ENCODE assay signal across 27 mouse cellular contexts in genomic region chr4:38335156-38335555, GRCm38 (mm10).
DNase-seq lines count a peak whose midpoint lies in the region; ATAC-seq lines count a peak whose summit lies in the region.
"Had no signal": no experiment of that assay in that cellular context is flagged by ENCODE, and none has a peak within 500 bp of the region (broad histone marks: within the 10 kb centered on the region; RNA-seq: fewer than 3 reads in every experiment).

No protein-coding gene starts in this region.

- no peaks in the 10 kb centered on the region for H3K9me3 ChIP-seq in heart, embryonic 13.5 days
- no peaks in the 10 kb centered on the region for H3K9me3 ChIP-seq in heart, embryonic 11.5 days (replicated peaks; ENCODE audit: control insufficient read depth, low read length)
- no peaks in the 10 kb centered on the region for H3K9me3 ChIP-seq in liver, embryonic 11.5 days (ENCODE audit: control insufficient read depth, low read length)
- H3K9me3 ChIP-seq in liver, embryonic 15.5 days (replicated peaks): no peaks in the 10 kb centered on the region
- H3K9me3 ChIP-seq: embryonic facial prominence, embryonic 12.5 days; heart, embryonic 10.5 days; limb, embryonic 13.5 days had no signal

- 6% methylated on average over 1 of the region's 1 CpGs for WGBS in heart, embryonic 13.5 days
- WGBS in heart, embryonic 11.5 days (ENCODE audit: insufficient replicate concordance): 14% methylated on average over 1 of the region's 1 CpGs
- WGBS in liver, embryonic 11.5 days: 29% methylated on average over 1 of the region's 1 CpGs
- WGBS in liver, embryonic 15.5 days (ENCODE audit: insufficient replicate concordance): 22% methylated on average over 1 of the region's 1 CpGs

- no peak for DNase-seq in liver, embryonic 11.5 days (ENCODE audit: low spot score)
- no peak for DNase-seq in liver
- DNase-seq in layer of hippocampus, postnatal 25 days (ENCODE audit: extremely low spot score in 1 of 2, low spot score in 1 of 2): no peak
- DNase-seq in frontal cortex, postnatal 36 days (ENCODE audit: low spot score in 2 of 2): no peak
- DNase-seq: adrenal gland, postnatal 14 days; cerebellum, adult 11-12 months; cerebellum, adult 9-11 months; embryo, embryonic 11 days; gastrocnemius, adult 2 months; gastrocnemius, postnatal 36 days; kidney, adult 11 months; kidney, postnatal 36 days; lung, adult 2 months; lung, postnatal 10 days; midbrain, embryonic 14.5 days; thymus, adult 2 months; thymus, postnatal 36 days had no signal

- H3K36me3 ChIP-seq in heart, embryonic 13.5 days: no peaks in the 10 kb centered on the region
- no peaks in the 10 kb centered on the region for H3K36me3 ChIP-seq in heart, embryonic 11.5 days (ENCODE audit: control insufficient read depth, insufficient read depth, low read length)
- no peaks in the 10 kb centered on the region for H3K36me3 ChIP-seq in liver, embryonic 11.5 days (ENCODE audit: control insufficient read depth, insufficient read depth, low read length)
- H3K36me3 ChIP-seq in liver, embryonic 15.5 days (replicated peaks): no peaks in the 10 kb centered on the region
- H3K36me3 ChIP-seq: embryonic facial prominence, embryonic 12.5 days; heart, embryonic 10.5 days; limb, embryonic 13.5 days had no signal

- no peak overlapping the region for H3K4me3 ChIP-seq in heart, embryonic 13.5 days
- no peak overlapping the region for H3K4me3 ChIP-seq in heart, embryonic 11.5 days (ENCODE audit: low read depth, low read length)
- no peak overlapping the region for H3K4me3 ChIP-seq in liver, embryonic 11.5 days (ENCODE audit: low read depth, low read length)
- H3K4me3 ChIP-seq in liver, embryonic 15.5 days (replicated peaks): no peak overlapping the region
- H3K4me3 ChIP-seq: embryonic facial prominence, embryonic 12.5 days; gastrocnemius, adult 2 months; heart, embryonic 10.5 days; layer of hippocampus, adult 2 months; limb, embryonic 13.5 days had no signal

- no peak overlapping the region for H3K9ac ChIP-seq in heart, embryonic 13.5 days
- H3K9ac ChIP-seq in heart, embryonic 11.5 days (ENCODE audit: low read depth, low read length): no peak overlapping the region
- no peak overlapping the region for H3K9ac ChIP-seq in liver, embryonic 11.5 days (ENCODE audit: low read depth, low read length)
- H3K9ac ChIP-seq in liver, embryonic 15.5 days: no peak overlapping the region
- H3K9ac ChIP-seq: embryonic facial prominence, embryonic 12.5 days; limb, embryonic 13.5 days had no signal

- peaks cover 9% of the 10 kb centered on the region for H3K27me3 ChIP-seq in heart, embryonic 13.5 days (replicated peaks)
- H3K27me3 ChIP-seq in heart, embryonic 11.5 days (ENCODE audit: control insufficient read depth, insufficient read depth, low read length): no peaks in the 10 kb centered on the region
- H3K27me3 ChIP-seq in liver, embryonic 11.5 days (replicated peaks; ENCODE audit: control insufficient read depth, insufficient read depth, low read length): no peaks in the 10 kb centered on the region
- H3K27me3 ChIP-seq in liver, embryonic 15.5 days: no peaks in the 10 kb centered on the region
- H3K27me3 ChIP-seq: embryonic facial prominence, embryonic 12.5 days; limb, embryonic 13.5 days; Patski had no signal

- ATAC-seq in heart, embryonic 13.5 days (ENCODE audit: extremely low read depth, insufficient number of reproducible peaks, low FRiP score, low TSS enrichment): no peak
- ATAC-seq in heart, embryonic 11.5 days (replicated peaks; ENCODE audit: insufficient number of reproducible peaks, low FRiP score, low TSS enrichment): no peak
- ATAC-seq in liver, embryonic 11.5 days (replicated peaks; ENCODE audit: low FRiP score): 0 out of 2 replicates have a peak, but pooled peaks have one; percentile 20
- peak; percentile 57 for ATAC-seq in liver, embryonic 15.5 days (ENCODE audit: insufficient read depth)
- ATAC-seq: forebrain, embryonic 14.5 days; hindbrain, postnatal 0 days; Patski had no signal

- peak overlapping the region; percentile 7 for H3K4me2 ChIP-seq in heart, embryonic 13.5 days
- no peak overlapping the region for H3K4me2 ChIP-seq in heart, embryonic 11.5 days
- H3K4me2 ChIP-seq in liver, embryonic 11.5 days: no peak overlapping the region
- H3K4me2 ChIP-seq in liver, embryonic 15.5 days: no peak overlapping the region
- H3K4me2 ChIP-seq: embryonic facial prominence, embryonic 12.5 days; limb, embryonic 13.5 days had no signal

- H3K27ac ChIP-seq in heart, embryonic 13.5 days (replicated peaks): 0 out of 2 replicates have a peak overlapping the region, but pooled peaks have one; percentile 16
- no peak overlapping the region for H3K27ac ChIP-seq in heart, embryonic 11.5 days (ENCODE audit: low read depth, low read length)
- no peak overlapping the region for H3K27ac ChIP-seq in liver, embryonic 11.5 days (ENCODE audit: low read depth, low read length)
- H3K27ac ChIP-seq in liver, embryonic 15.5 days (replicated peaks): 0 out of 2 replicates have a peak overlapping the region, but pooled peaks have one; percentile 51
- H3K27ac ChIP-seq: embryonic facial prominence, embryonic 12.5 days; gastrocnemius, adult 2 months; heart, embryonic 10.5 days; hindbrain, postnatal 0 days; layer of hippocampus, adult 2 months; limb, embryonic 13.5 days had no signal

- peaks cover 11% of the 10 kb centered on the region for H3K4me1 ChIP-seq in heart, embryonic 13.5 days
- peaks cover 6% of the 10 kb centered on the region; the same call in 1 of the 2 replicates for H3K4me1 ChIP-seq in heart, embryonic 11.5 days (ENCODE audit: control insufficient read depth, insufficient read depth, low read length)
- H3K4me1 ChIP-seq in liver, embryonic 11.5 days (replicated peaks; ENCODE audit: control insufficient read depth, insufficient read depth, low read length): no peaks in the 10 kb centered on the region
- H3K4me1 ChIP-seq in liver, embryonic 15.5 days (replicated peaks): no peaks in the 10 kb centered on the region
- H3K4me1 ChIP-seq: embryonic facial prominence, embryonic 12.5 days; heart, embryonic 10.5 days; limb, embryonic 13.5 days had no signal

Comparison
In these comparisons a context has a peak if more than half of its experiments do, and no peak if none do; other contexts are left out.
1. H3K27ac ChIP-seq: peak in heart, embryonic 13.5 days (single experiment) and liver, embryonic 15.5 days (single experiment); none in heart, embryonic 11.5 days (single experiment) and liver, embryonic 11.5 days (single experiment).
2. ATAC-seq: peak in liver, embryonic 11.5 days (single experiment) and liver, embryonic 15.5 days (single experiment); none in heart, embryonic 13.5 days (single experiment) and heart, embryonic 11.5 days (single experiment).